Mouse (Mus musculus) brain, embryonic 14.5 days (tissue): ENCODE results near the gene 4930568D16Rik.

Experiments
- CTCF ChIP-seq: fragments of 200-500 bp; IDR thresholded peaks from 2 replicates; pipeline ENCODE4 v1.5.1; 2012; ENCODE audit warnings: inconsistent platforms, mild to moderate bottlenecking, moderate library complexity, borderline replicate concordance; ENCODE audit not compliant: insufficient read depth, insufficient read length; ENCODE audit errors: extremely low read depth
- POLR2A ChIP-seq: fragments of 200-500 bp; IDR thresholded peaks from 2 replicates; pipeline ENCODE4 v1.6.1; 2012; ENCODE audit warnings: mild to moderate bottlenecking, inconsistent platforms, borderline replicate concordance; ENCODE audit not compliant: poor library complexity, insufficient read depth, insufficient read length, severe bottlenecking; ENCODE audit errors: extremely low read depth

DNA sequence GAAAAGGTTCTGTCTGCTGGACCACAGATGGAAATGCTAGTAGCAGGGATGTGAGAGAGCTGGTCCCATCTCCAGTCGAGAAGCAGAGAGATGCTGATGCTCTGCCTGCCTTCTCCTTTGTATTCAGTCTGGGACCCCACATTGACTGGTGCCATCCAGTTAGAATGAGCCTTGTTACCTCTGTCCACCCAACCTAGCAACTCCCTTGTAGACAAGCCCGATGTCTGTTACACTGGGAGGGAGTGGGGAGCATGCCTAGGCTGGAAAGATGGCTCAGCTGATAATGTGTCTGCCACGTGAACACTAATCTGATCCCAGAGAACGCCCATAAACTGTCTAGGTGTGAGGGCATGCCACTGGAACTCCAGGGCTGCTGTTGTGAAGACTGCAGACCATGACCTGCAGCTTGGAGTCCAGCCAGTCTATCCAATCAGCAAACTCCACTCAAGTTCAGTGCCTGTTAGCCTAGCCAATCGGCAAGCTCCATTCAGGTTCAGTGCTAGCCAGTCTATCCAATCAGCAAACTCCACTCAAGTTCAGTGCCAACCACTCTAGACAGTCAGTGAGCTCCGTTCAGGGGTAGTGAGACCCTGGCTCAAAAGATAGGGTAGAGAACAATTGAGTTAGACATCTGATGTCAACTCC lies 30.8 kb upstream of the 4930568D16Rik start:
- TF ChIP-seq CTCF (no peak), POLR2A (no peak)
